Mouse (Mus musculus) midbrain, embryonic 15.5 days (tissue): ENCODE results near the gene Chchd1. TPM values are rescaled to one million over a fixed set of nuclear protein-coding genes. Genes with fewer than 3 reads are reported as not detected.
A peak's percentile ranks its signal among the peaks of the same experiment; 100 is the strongest.

Experiments
- ATAC-seq: fragments of 200-750 bp; cut with Nextera tagmentation; replicated peaks from 2 replicates; pipeline ENCODE4 v1.8.0; 2017; ENCODE audit warnings: moderate TSS enrichment
- H3K27ac ChIP-seq: fragments of 300-500 bp; sonication (generic); 2 replicates; pipeline ENCODE4 v1.5.1; 2015; ENCODE audit warnings: mild to moderate bottlenecking, inconsistent platforms
- H3K27me3 ChIP-seq: fragments of 300-500 bp; sonication (generic); replicated peaks from 2 replicates; pipeline ENCODE4 v1.6.1; 2015; ENCODE audit warnings: inconsistent platforms
- H3K36me3 ChIP-seq: fragments of 300-500 bp; sonication (generic); replicated peaks from 2 replicates; pipeline ENCODE4 v1.6.1; 2015; ENCODE audit warnings: inconsistent platforms
- H3K4me1 ChIP-seq: fragments of 300-500 bp; sonication (generic); 2 replicates; pipeline ENCODE4 v1.6.1; 2015; ENCODE audit warnings: inconsistent platforms
- H3K4me2 ChIP-seq: fragments of 300-500 bp; sonication (generic); 2 replicates; pipeline ENCODE4 v1.6.1; 2015; ENCODE audit warnings: inconsistent platforms, mild to moderate bottlenecking, moderate library complexity
- H3K4me3 ChIP-seq: fragments of 300-500 bp; sonication (generic); 2 replicates; pipeline ENCODE4 v1.5.1; 2015; ENCODE audit warnings: mild to moderate bottlenecking, inconsistent platforms
- H3K9ac ChIP-seq: fragments of 300-500 bp; sonication (generic); 2 replicates; pipeline ENCODE4 v1.6.1; 2015; ENCODE audit warnings: mild to moderate bottlenecking, inconsistent platforms
- H3K9me3 ChIP-seq: fragments of 300-500 bp; sonication (generic); 2 replicates; pipeline ENCODE4 v1.6.1; 2016; ENCODE audit warnings: inconsistent platforms
- WGBS: fragments of 180-500 bp; shearing (Covaris S2); methylation state at CpG from one replicate; pipeline ENCODE4 v1.1.7; 2015; ENCODE audit warnings: mixed read lengths; 5-methylcytosine and 5-hydroxymethylcytosine counted together
- polyA plus RNA-seq: library from polyadenylated mRNA; unstranded; fragments of >200 nt; fragmentation: Nextera tagmentation; extraction: Ambion mirVana; gene quantifications from 2 replicates; pipeline ENCODE4 v1.2.1, GENCODE M21; 2015

The Chchd1 gene
- polyA plus RNA-seq, 1 experiment from 2014 or later = 165 TPM

- H3K27ac ChIP-seq = no peak overlapping the region
- peaks cover 14% of the 10 kb centered on the region for H3K27me3 ChIP-seq
- H3K4me1 ChIP-seq = peaks cover 17% of the 10 kb centered on the region
- H3K4me2 ChIP-seq = no peak overlapping the region
- H3K9me3 ChIP-seq = no peaks in the 10 kb centered on the region
- no peak for ATAC-seq
- H3K4me3 ChIP-seq = no peak overlapping the region
- 47% methylated on average over 3 of the region's 3 CpGs for WGBS
- H3K9ac ChIP-seq = no peak overlapping the region
- no peaks in the 10 kb centered on the region for H3K36me3 ChIP-seq
These were observed 38.4 kb upstream of the Chchd1 start for GRCm38 (mm10) chr14:20664436-20664835.

DNA sequence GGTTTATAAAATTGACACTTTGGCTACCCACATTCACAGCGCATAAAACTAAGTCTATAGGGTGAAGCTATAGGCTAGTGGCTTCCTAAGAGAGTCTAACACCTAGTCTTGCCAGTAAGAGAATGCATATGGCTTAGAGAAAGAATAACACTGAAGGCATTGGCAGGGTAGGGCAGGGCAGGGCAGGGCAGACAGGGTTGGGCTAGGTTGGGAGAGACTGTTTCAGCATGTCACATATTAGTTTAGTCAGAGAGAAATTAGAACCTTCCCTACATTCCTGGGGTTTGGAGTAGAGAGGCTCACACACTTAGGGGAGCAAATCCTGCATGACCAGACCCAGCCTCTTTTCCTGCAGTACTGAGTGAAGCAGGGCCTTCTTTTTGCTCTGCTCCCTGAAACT, 35.3 kb upstream of the Chchd1 start:
- Histone ChIP-seq H3K4me3 (no peak overlapping the region), H3K27ac (no peak overlapping the region), H3K9ac (no peak overlapping the region), H3K27me3 (peaks cover 19% of the 10 kb centered on the region), H3K4me2 (no peak overlapping the region), H3K4me1 (peaks cover 2% of the 10 kb centered on the region; the same call in 1 of the 2 replicates), H3K36me3 (no peaks in the 10 kb centered on the region), H3K9me3 (no peaks in the 10 kb centered on the region)
- 55% methylated on average over 1 of the region's 1 CpGs for WGBS
- no peak for ATAC-seq

DNA sequence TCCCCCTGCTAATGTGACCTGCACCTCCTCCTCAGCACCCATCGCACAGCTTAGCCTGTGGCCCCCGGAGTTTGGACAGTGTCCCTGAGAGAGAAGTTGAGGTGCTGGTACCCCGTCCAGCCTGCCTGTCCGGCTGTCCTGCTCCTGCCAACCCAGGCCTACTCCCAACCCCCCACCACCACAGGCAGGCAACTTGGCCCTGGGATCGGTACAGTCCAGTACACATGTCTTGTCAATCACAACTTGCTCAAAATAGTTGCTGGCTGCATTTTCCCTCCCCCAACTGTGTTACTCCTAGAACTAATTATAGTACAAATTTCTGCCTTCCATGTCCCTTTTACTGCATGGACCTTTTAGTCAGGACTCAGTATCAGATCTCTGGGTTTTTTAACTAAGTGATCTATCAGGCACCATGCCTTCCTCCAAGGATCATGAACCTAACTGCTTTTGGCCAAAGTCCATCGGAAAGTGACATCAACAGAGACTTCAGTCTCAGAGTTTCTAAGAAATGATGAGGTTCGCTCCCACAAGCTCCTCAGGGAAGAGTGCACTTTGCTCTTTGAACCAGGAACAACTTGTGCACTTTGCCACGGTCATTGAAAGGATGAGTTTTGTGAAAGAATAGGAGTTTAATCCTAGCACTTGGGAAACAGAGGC, 34.5 kb upstream of the Chchd1 start, which contains the start of gene Synpo2l:
Synpo2l (minus strand) TSS at position 201 of the 657 bp plus-strand sequence.
- Histone ChIP-seq H3K27ac (no peak within 1 kb of the TSS), H3K4me2 (no peak within 1 kb of the TSS), H3K36me3 (no peaks in the 10 kb centered on the region), H3K9ac (no peak within 1 kb of the TSS), H3K9me3 (no peaks in the 10 kb centered on the region), H3K4me1 (0 out of 2 replicates have a peak, but pooled peaks cover 1% of the 10 kb centered on the region), H3K4me3 (no peak within 1 kb of the TSS), H3K27me3 (peaks cover 16% of the 10 kb centered on the region)
- ATAC-seq = no peak
- 83% methylated on average over 8 of the region's 8 CpGs for WGBS

GRCm38 (mm10) chr14:20672990-20673389, 29.8 kb upstream of the Chchd1 start:
- Histone ChIP-seq H3K4me1 (peaks cover 19% of the 10 kb centered on the region), H3K27me3 (peaks cover 12% of the 10 kb centered on the region), H3K36me3 (peaks cover 17% of the 10 kb centered on the region), H3K27ac (no peak overlapping the region), H3K4me2 (peak overlapping the region; percentile 89; the same call in 1 of the 2 replicates), H3K9me3 (no peaks in the 10 kb centered on the region), H3K4me3 (no peak overlapping the region), H3K9ac (no peak overlapping the region)
- no peak for ATAC-seq
- 95% methylated on average over 2 of the region's 2 CpGs for WGBS

GRCm38 (mm10) chr14:20673735-20674063, 29.1 kb upstream of the Chchd1 start:
- Histone ChIP-seq H3K9me3 (no peaks in the 10 kb centered on the region), H3K36me3 (peaks cover 23% of the 10 kb centered on the region), H3K4me1 (peaks cover 19% of the 10 kb centered on the region), H3K27me3 (peaks cover 8% of the 10 kb centered on the region; the same call in 1 of the 2 replicates), H3K4me2 (peak overlapping the region; percentile 89), H3K9ac (peak overlapping the region; percentile 37), H3K27ac (peak overlapping the region; percentile 76), H3K4me3 (peak overlapping the region; percentile 85)
- ATAC-seq = peak; percentile 88
- WGBS = 11% methylated on average over 13 of the region's 13 CpGs

GRCm38 (mm10) chr14:20674064-20674833, 28.6 kb upstream of the Chchd1 start, which contains the start of gene Sec24c:
Gene Sec24c (plus strand): TSS chr14:20674308.
- peak within 1 kb of the TSS; percentile 85 for H3K27ac ChIP-seq
- H3K4me3 ChIP-seq = peak within 1 kb of the TSS; percentile 85
- peaks cover 28% of the 10 kb centered on the region for H3K36me3 ChIP-seq
- H3K9me3 ChIP-seq = no peaks in the 10 kb centered on the region
- H3K4me2 ChIP-seq = peak within 1 kb of the TSS; percentile 89
- 0 out of 2 replicates have a peak, but pooled peaks cover 5% of the 10 kb centered on the region for H3K27me3 ChIP-seq
- H3K9ac ChIP-seq = peak within 1 kb of the TSS; percentile 81
- WGBS = under 1% methylated on average over 43 of the region's 43 CpGs
- peak; percentile 97 for ATAC-seq
- peaks cover 19% of the 10 kb centered on the region for H3K4me1 ChIP-seq

DNA sequence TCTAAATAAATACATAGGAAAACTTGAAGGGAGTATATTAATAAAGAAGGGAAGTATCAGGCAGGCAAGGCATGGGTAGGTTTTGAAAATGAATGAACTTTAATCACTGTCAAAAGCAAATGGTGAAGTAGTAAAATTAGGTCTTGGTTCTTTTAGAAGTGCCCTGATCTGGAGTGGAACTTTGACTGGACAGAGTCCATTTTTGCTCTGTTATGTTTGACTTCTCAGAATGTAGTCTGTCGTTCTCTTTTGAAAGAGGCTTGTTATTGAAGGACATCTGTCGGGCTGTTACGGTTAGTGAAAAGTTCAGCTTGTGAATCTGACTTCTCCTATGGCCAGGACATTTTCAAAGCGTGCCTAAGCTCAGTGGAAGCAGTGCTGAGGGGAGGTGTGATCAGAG, 24.9 kb upstream of the Chchd1 start:
- Histone ChIP-seq H3K9me3 (no peaks in the 10 kb centered on the region), H3K9ac (no peak overlapping the region), H3K27ac (no peak overlapping the region), H3K27me3 (no peaks in the 10 kb centered on the region), H3K4me3 (no peak overlapping the region), H3K4me2 (no peak overlapping the region), H3K4me1 (peaks cover 19% of the 10 kb centered on the region), H3K36me3 (peaks cover 49% of the 10 kb centered on the region)
- ATAC-seq = no peak
- WGBS = 95% methylated on average over 4 of the region's 4 CpGs

- 91% methylated on average over 2 of the region's 2 CpGs for WGBS
- no peaks in the 10 kb centered on the region; the same call in 1 of the 2 replicates for H3K4me1 ChIP-seq
- no peaks in the 10 kb centered on the region for H3K27me3 ChIP-seq
- no peak overlapping the region for H3K9ac ChIP-seq
- H3K36me3 ChIP-seq = peaks cover 77% of the 10 kb centered on the region
- no peak overlapping the region for H3K4me3 ChIP-seq
- no peak overlapping the region for H3K27ac ChIP-seq
- H3K9me3 ChIP-seq = no peaks in the 10 kb centered on the region
- ATAC-seq = no peak
- H3K4me2 ChIP-seq = no peak overlapping the region
These were observed 21.1 kb upstream of the Chchd1 start for GRCm38 (mm10) chr14:20681742-20682141.

GRCm38 (mm10) chr14:20682498-20682897, 20.3 kb upstream of the Chchd1 start:
- Histone ChIP-seq H3K9ac (no peak overlapping the region), H3K4me2 (no peak overlapping the region), H3K4me3 (no peak overlapping the region), H3K27me3 (no peaks in the 10 kb centered on the region), H3K27ac (no peak overlapping the region), H3K9me3 (no peaks in the 10 kb centered on the region), H3K36me3 (peaks cover 81% of the 10 kb centered on the region), H3K4me1 (no peaks in the 10 kb centered on the region)
- no peak for ATAC-seq
- WGBS = 82% methylated on average over 3 of the region's 3 CpGs

GRCm38 (mm10) chr14:20686576-20686975, 16.2 kb upstream of the Chchd1 start:
- Histone ChIP-seq H3K36me3 (peaks cover 92% of the 10 kb centered on the region), H3K4me2 (no peak overlapping the region), H3K9me3 (no peaks in the 10 kb centered on the region), H3K4me3 (no peak overlapping the region), H3K27ac (no peak overlapping the region), H3K27me3 (no peaks in the 10 kb centered on the region), H3K9ac (no peak overlapping the region), H3K4me1 (no peaks in the 10 kb centered on the region)
- ATAC-seq = no peak
- 97% methylated on average over 3 of the region's 3 CpGs for WGBS

- Histone ChIP-seq H3K9me3 (no peaks in the 10 kb centered on the region), H3K4me2 (no peak overlapping the region), H3K27ac (no peak overlapping the region), H3K4me1 (peaks cover under 1% of the 10 kb centered on the region; the same call in 1 of the 2 replicates), H3K9ac (no peak overlapping the region), H3K27me3 (no peaks in the 10 kb centered on the region), H3K36me3 (peaks cover 92% of the 10 kb centered on the region), H3K4me3 (no peak overlapping the region)
- no peak for ATAC-seq
- 94% methylated on average over 2 of the region's 2 CpGs for WGBS
These were observed 13.8 kb upstream of the Chchd1 start for GRCm38 (mm10) chr14:20689009-20689408.

DNA sequence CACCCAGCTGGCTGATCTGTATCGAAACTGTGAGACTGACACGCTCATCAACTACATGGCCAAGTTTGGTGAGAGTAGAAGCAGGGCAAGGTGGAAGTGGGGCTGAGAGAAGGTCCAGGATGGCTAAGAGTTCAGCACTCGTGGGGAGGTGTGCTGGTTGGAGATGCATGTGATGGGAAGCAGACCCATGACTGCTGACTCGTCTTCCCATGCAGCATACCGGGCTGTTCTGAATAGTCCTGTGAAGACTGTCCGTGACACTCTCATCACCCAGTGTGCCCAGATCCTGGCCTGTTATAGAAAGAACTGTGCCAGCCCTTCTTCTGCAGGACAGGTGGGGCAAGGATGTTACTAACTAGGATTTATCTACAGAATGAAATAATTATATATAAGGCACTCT, 11.0 kb upstream of the Chchd1 start:
- H3K36me3 ChIP-seq = peaks cover 65% of the 10 kb centered on the region
- 92% methylated on average over 6 of the region's 6 CpGs for WGBS

More for the DNA sequence above, 11.0 kb upstream of the Chchd1 start:
- Histone ChIP-seq H3K4me1 (peaks cover 17% of the 10 kb centered on the region), H3K4me3 (no peak overlapping the region), H3K27me3 (no peaks in the 10 kb centered on the region), H3K4me2 (no peak overlapping the region), H3K27ac (no peak overlapping the region), H3K9me3 (no peaks in the 10 kb centered on the region), H3K9ac (no peak overlapping the region)
- ATAC-seq = no peak
